Mouse (Mus musculus): ENCODE measurements around the gene Ctc1. TPM values are rescaled to one million over a fixed set of nuclear protein-coding genes. Genes with fewer than 3 reads are reported as not detected.
"Not testable (repeated sequence)": the region's sequence is repeated elsewhere in the genome, so short reads cannot be mapped to it uniquely, and the experiment has no call there.

Ctc1 gene
- polyA plus RNA-seq, 1 experiment = not detected

DNA sequence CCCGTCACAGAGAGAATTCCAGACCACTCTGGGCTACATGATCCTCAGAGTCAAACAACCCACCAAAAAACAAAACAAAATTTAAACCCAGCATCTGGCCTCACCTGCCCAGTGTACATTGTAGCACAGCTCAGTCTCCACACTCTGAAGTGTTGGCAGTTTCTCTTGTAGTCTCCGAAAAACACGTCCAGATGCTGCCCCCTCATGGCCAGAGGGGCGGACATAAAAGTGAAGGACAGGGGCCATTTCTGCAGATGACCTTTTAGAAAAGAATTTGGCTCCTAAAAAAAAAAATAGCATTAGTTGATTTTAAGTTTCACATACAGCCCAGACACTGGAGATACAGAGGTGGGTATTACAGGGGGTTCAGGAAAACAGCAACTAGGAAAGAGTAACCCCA, 12.1 kb upstream of the Ctc1 start:
- H3K27ac ChIP-seq (ENCODE audit: insufficient read depth, low read depth, low read length) = no peak overlapping the region
- WGBS = 57% methylated on average over 4 of the region's 4 CpGs
- TF ChIP-seq POLR2A (IDR thresholded peaks at IDR 0.05; ENCODE audit: insufficient read depth, low read depth, low read length) = no peak
- no peak for TF ChIP-seq CTCF (IDR thresholded peaks at IDR 0.05; ENCODE audit: insufficient read depth, low read depth, low read length)

DNA sequence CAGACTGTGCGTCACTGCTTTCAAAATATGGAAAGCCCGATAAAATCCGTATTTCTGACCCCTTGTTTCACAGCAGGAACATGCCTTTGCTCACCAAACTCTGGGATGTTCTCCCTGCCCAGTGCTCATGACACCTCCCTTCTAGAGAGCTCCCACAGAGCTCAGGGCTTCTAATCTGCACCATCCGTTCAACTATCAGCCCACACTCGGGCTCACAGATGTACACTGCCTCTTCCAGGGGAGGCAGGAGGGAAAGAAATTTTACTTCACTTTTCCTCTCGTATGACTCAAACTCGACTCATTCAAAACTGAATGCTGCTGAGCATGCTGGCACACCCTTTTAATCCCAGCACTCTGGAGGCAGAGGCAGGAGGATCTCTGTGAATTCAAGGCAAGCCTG, 10.5 kb upstream of the Ctc1 start:
- Histone ChIP-seq H3K27ac (ENCODE audit: insufficient read depth, low read depth, low read length) (no peak overlapping the region), H3K4me3 (ENCODE audit: insufficient read depth, low read depth, low read length) (no peak overlapping the region), H3K4me1 (ENCODE audit: control insufficient read depth, insufficient read depth, low read length) (no peaks in the 10 kb centered on the region)
- WGBS = 76% methylated on average over 7 of the region's 7 CpGs
- TF ChIP-seq CTCF (IDR thresholded peaks at IDR 0.05; ENCODE audit: insufficient read depth, low read depth, low read length) = no peak

More for the DNA sequence above, 12.1 kb upstream of the Ctc1 start:
- H3K4me1 ChIP-seq (ENCODE audit: control insufficient read depth, insufficient read depth, low read length) = no peaks in the 10 kb centered on the region
- no peak overlapping the region for H3K4me3 ChIP-seq (ENCODE audit: insufficient read depth, low read depth, low read length)

DNA sequence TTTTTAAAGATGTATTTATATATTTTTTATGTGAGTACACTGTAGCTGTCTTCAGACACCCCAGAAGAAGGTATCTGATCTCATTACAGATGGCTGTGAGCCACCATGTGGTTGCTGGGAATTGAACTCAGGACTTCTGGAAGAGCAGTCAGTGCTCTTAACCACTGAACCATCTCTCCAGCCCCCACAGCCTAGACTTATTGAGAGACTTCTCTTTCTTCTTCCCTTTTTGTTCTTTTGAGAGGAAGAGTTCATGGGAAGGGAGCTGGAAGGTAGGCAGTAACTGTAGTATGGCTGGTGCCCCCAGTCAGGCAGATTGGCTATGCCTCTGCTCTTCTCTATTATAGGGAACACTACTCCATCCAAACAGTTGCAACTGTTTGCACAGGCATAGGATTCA, 9.1 kb upstream of the Ctc1 start:
- H3K4me3 ChIP-seq (ENCODE audit: insufficient read depth, low read depth, low read length); H3K4me1 ChIP-seq (ENCODE audit: control insufficient read depth, insufficient read depth, low read length); H3K27ac ChIP-seq (ENCODE audit: insufficient read depth, low read depth, low read length): not testable (repeated sequence)

DNA sequence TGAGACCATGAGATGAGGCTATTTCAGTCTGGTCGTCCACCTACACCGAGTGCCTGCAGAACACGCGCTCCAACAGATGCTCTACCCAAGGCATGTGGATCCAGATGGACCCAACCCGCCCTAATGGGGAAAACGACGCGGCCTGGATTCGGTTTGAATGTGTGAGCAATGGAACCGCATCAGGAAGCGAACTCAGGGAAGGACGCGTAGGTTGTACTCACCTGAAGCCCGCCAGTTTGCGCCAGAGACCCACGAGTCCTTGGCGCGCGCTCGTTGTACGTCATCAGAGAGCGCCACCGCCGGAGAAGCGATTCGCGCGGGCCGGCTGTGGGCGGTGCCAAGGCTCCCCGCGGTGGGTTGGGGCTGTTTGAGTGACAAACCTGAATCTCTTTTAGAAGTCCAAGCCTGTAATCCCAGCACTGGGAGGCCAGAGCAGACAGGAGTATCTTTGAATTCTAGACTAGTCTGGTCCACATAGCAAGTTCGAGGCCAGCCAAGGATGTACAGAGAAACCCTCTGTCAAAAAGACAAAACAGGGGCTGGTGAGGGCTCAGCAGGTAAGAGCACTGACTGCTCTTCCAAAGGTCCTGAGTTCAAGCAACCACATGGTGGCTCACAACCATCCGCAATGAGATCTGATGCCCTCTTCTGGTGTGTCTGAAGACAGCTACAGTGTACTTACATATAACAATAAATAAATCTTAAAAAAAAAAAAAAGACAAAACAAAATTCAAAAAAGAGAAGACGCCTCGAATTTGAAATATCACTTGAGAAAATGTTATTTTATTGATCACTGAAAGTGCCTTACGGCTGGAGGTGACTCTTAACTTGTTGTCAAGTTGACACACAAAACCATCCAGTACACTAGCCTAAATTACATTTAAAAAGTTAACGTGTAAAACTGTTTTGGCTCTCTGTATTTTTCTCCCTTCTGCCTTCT, 7.3 kb upstream of the Ctc1 start, which contains the start of gene Pfas:
Gene Pfas, minus strand, starts transcription at position 279 of the 940 bp plus-strand sequence.
- 8% methylated on average over 38 of the region's 38 CpGs for WGBS
- H3K27ac ChIP-seq (ENCODE audit: insufficient read depth, low read depth, low read length) = no peak within 1 kb of the TSS
- no peak for TF ChIP-seq CTCF (IDR thresholded peaks at IDR 0.05; ENCODE audit: insufficient read depth, low read depth, low read length)
- TF ChIP-seq POLR2A (IDR thresholded peaks at IDR 0.05; ENCODE audit: insufficient read depth, low read depth, low read length) = peak; percentile 62

DNA sequence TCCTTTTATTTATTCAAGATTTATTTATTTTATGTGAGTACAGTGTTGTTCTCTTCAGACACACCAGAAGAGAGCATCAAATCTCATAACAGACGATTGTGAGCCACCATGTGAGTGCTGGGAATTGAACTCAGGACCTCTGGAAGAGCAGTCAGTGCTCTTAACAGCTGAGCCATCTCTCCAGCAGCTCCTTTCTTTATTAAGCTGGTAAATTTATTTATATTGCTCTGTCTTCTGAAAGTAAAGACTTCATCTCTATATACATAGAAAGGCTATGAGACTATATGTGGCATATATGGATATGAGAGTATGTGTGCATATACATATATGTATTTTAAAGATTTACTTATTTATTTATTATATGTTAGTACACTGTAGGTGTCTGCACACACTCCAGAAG, 6.2 kb upstream of the Ctc1 start:
- H3K4me3 ChIP-seq (ENCODE audit: insufficient read depth, low read depth, low read length) = no peak overlapping the region
- TF ChIP-seq POLR2A (IDR thresholded peaks at IDR 0.05; ENCODE audit: insufficient read depth, low read depth, low read length) (no peak), CTCF (IDR thresholded peaks at IDR 0.05; ENCODE audit: insufficient read depth, low read depth, low read length) (no peak)
- no peaks in the 10 kb centered on the region for H3K4me1 ChIP-seq (ENCODE audit: control insufficient read depth, insufficient read depth, low read length)
- WGBS = 90% methylated on average over 1 of the region's 1 CpGs
- H3K27ac ChIP-seq (ENCODE audit: insufficient read depth, low read depth, low read length) = no peak overlapping the region

More for the DNA sequence above, 7.3 kb upstream of the Ctc1 start, which contains the start of gene Pfas:
- peak within 1 kb of the TSS; percentile 80 for H3K4me3 ChIP-seq (ENCODE audit: insufficient read depth, low read depth, low read length)
- no peaks in the 10 kb centered on the region for H3K4me1 ChIP-seq (ENCODE audit: control insufficient read depth, insufficient read depth, low read length)

DNA sequence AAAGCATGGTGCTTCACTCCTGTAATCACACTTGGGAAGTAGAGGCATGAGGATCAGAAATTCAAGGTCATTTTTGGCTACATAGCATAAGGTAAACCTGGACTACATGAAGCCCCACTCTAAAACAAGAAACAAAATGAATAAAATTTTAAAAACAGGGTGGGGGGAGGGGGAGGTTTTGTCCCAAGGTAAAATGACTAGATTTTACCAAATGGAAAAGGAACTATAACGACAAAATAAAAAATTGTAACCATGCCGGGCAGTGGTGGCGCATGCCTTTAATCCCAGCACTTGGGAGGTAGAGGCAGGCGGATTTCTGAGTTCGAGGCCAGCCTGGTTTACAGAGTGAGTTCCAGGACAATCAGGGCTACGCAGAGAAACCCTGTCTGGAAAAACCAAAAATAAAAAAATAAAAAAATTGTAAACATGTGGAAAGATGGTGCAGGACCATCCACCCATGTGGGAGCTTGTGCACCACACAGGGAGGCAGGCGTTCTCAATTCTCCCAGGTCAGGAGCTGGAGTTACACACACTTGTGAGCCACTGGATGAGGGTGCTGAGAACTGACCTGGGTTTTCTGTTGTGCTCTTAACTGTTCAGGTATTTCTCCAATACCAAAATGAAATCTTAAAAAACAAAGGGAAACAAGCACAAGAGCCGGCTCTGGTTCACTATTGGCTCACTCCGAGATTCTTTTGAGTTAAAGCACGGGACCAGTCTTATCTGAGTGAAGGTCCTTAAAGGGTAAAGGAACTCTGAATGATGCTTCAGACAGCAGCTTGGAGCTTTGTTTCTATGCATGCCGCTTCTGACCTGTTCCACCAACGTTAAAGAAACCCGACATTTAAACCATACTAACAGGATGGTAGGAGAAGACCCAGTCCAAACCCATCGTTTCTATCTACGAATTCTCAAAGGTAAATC, 5.0 kb upstream of the Ctc1 start:
- H3K4me1 ChIP-seq (ENCODE audit: control insufficient read depth, insufficient read depth, low read length) = no peaks in the 10 kb centered on the region
- no peak overlapping the region for H3K4me3 ChIP-seq (ENCODE audit: insufficient read depth, low read depth, low read length)
- no peak for TF ChIP-seq CTCF (IDR thresholded peaks at IDR 0.05; ENCODE audit: insufficient read depth, low read depth, low read length)
- TF ChIP-seq POLR2A (IDR thresholded peaks at IDR 0.05; ENCODE audit: insufficient read depth, low read depth, low read length) = no peak
- 90% methylated on average over 15 of the region's 15 CpGs for WGBS
- H3K27ac ChIP-seq (ENCODE audit: insufficient read depth, low read depth, low read length) = no peak overlapping the region

DNA sequence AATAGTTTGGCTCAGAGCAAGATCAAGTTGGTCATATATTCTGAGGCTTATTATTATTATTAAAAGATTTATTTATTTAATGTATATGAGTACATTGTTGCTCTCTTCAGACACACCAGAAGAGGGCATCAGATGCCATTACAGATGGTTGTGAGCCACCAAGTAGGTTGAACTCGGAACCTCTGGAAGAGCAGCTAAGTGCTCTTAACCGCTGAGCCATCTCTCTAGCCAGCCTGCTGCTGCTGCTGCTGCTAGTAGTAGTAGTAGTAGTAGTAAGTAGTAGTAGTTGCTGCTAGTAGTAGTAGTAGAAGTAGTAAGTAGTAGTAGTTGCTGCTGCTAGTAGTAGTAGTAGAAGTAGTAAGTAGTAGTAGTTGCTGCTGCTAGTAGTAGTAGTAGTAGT, 4.3 kb upstream of the Ctc1 start:
- not testable (repeated sequence) for H3K27ac ChIP-seq (ENCODE audit: insufficient read depth, low read depth, low read length); H3K4me1 ChIP-seq (ENCODE audit: control insufficient read depth, insufficient read depth, low read length); H3K4me3 ChIP-seq (ENCODE audit: insufficient read depth, low read depth, low read length)
- WGBS = 70% methylated on average over 2 of the region's 2 CpGs

DNA sequence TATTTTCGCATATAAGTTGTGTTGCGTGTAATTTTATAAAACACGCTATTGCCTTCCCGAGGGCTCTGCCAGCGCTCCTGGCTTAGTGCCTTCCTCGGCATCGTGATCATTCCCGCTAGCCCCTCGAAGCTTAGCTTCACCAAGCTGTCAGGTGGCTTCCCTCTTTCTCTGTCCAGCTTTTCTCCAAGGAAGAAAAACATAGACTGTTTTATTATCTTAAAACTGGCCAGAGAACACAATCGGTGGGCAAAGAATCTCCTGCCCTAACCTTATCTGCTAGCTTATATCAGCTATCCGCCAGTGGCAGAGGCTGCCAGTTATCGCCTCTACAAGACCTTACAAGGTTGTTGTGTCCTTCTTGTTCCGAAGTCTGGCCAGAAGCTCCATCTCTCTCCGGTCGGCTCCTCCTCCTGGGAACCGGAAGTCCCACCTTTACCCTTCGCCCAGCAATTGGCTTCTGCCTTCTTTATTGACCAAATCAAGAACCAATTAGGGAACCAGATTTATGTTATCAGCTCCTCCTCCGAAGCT, 3.6 kb upstream of the Ctc1 start:
- TF ChIP-seq CTCF (IDR thresholded peaks at IDR 0.05; ENCODE audit: insufficient read depth, low read depth, low read length) = no peak
- TF ChIP-seq POLR2A (IDR thresholded peaks at IDR 0.05; ENCODE audit: insufficient read depth, low read depth, low read length) = peak; percentile 91
- WGBS = 1% methylated on average over 18 of the region's 18 CpGs
- Histone ChIP-seq H3K4me1 (ENCODE audit: control insufficient read depth, insufficient read depth, low read length) (peaks cover 2% of the 10 kb centered on the region; the same call in 1 of the 2 replicates), H3K27ac (ENCODE audit: insufficient read depth, low read depth, low read length) (peak overlapping the region; percentile 84), H3K4me3 (ENCODE audit: insufficient read depth, low read depth, low read length) (peak overlapping the region; percentile 60)

DNA sequence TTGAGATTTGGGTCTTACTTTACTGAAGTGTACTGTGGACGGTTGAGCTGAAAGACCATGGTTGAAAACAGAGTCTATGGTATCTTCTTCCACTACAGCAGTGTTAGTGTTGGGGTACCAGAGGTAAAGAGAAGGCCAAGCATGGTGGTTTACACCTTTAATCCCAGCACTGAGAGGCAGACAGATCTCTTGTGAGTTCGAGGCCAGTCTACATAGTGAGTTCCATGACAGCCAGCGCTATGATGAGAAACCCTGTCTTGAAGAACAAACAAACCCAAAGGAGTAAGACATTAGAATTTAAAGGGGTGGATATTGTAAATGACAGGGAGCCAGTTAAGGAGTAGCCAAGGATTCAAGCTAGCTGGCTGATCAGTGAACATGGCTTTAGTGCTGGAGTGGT, 1.0 kb downstream of the Ctc1 start:
- 64% methylated on average over 3 of the region's 3 CpGs for WGBS
- no peak overlapping the region for H3K4me3 ChIP-seq (ENCODE audit: insufficient read depth, low read depth, low read length)
- no peak overlapping the region for H3K27ac ChIP-seq (ENCODE audit: insufficient read depth, low read depth, low read length)
- TF ChIP-seq POLR2A (IDR thresholded peaks at IDR 0.05; ENCODE audit: insufficient read depth, low read depth, low read length) = no peak
- no peak for TF ChIP-seq CTCF (IDR thresholded peaks at IDR 0.05; ENCODE audit: insufficient read depth, low read depth, low read length)
- H3K4me1 ChIP-seq (ENCODE audit: control insufficient read depth, insufficient read depth, low read length) = peaks cover 2% of the 10 kb centered on the region; the same call in 1 of the 2 replicates
